Mouse (Mus musculus) right cerebral cortex, postnatal 14 days (tissue): ENCODE results near the gene Olfr129.

Source experiments
- DNase-seq: peaks from one replicate; pipeline ENCODE4 v3.0.0; 2022

Gene Olfr129

GRCm38 (mm10) chr17:38059979-38060378, at the start of gene Olfr129:
Gene Olfr129, minus strand, starts transcription at chr17:38060079.
- DNase-seq: no peak

GRCm38 (mm10) chr17:38088593-38088992, 28.7 kb upstream of the Olfr129 start, which contains the start of gene Olfr131:
Gene Olfr131, minus strand, starts transcription at chr17:38088693.
- no peak for DNase-seq

- no peak for DNase-seq
Observed at GRCm38 (mm10) chr17:38082364-38082763, 22.5 kb upstream of the Olfr129 start.

- no peak for DNase-seq
Observed at GRCm38 (mm10) chr17:38063621-38064020, 3.7 kb upstream of the Olfr129 start, which contains the start of gene Olfr130. Gene Olfr130, plus strand, starts transcription at chr17:38063921.

GRCm38 (mm10) chr17:38026297-38026696, 33.6 kb downstream of the Olfr129 start:
- DNase-seq: no peak

GRCm38 (mm10) chr17:38016341-38016740, 43.5 kb downstream of the Olfr129 start:
- no peak for DNase-seq

- no peak for DNase-seq
Observed at GRCm38 (mm10) chr17:38004996-38005395, 54.9 kb downstream of the Olfr129 start.
